Mouse (Mus musculus): Measurements from ENCODE around the gene St3gal2. TPM values are rescaled to one million over a fixed set of nuclear protein-coding genes. Genes with fewer than 3 reads are reported as not detected.
"Not testable (repeated sequence)": the region's sequence is repeated elsewhere in the genome, so short reads cannot be mapped to it uniquely, and the experiment has no call there.

St3gal2 gene
- polyA plus RNA-seq, 1 experiment from 2014 or later = 27.4 TPM

GRCm38 (mm10) chr8:110977987-110978386 is 58.3 kb downstream of the St3gal2 start:
- not testable (repeated sequence) for H3K4me2 ChIP-seq; ATAC-seq (replicated peaks; ENCODE audit: low FRiP score); H3K27ac ChIP-seq; H3K27me3 ChIP-seq; H3K9me3 ChIP-seq (replicated peaks); H3K4me3 ChIP-seq (replicated peaks); H3K4me1 ChIP-seq; H3K9ac ChIP-seq
- 80% methylated on average over 2 of the region's 2 CpGs for WGBS
- H3K36me3 ChIP-seq = peaks cover 83% of the 10 kb centered on the region

DNA sequence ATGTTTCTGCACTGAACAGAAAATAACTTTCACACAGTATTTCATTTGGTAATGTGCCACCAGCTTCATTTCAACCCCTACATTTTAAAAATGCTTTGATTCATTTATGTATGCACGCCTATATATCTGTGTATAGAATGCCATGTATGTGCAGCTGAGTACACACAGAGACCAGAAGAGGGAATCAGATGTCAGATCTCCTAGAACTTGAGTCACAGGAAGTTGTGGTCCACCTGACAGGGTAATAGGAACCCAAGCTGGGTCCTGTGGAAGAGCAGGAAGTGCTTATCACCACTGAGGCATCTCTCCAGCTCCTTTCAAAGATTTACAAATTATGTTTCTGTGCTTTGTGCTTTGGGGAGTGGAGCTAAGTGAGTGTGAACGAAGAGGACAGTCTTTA is 61.6 kb downstream of the St3gal2 start:
- Histone ChIP-seq H3K27ac (no peak overlapping the region), H3K9me3 (replicated peaks) (no peaks in the 10 kb centered on the region), H3K9ac (no peak overlapping the region), H3K27me3 (no peaks in the 10 kb centered on the region), H3K4me2 (no peak overlapping the region), H3K36me3 (peaks cover 85% of the 10 kb centered on the region), H3K4me3 (replicated peaks) (no peak overlapping the region), H3K4me1 (no peaks in the 10 kb centered on the region)
- ATAC-seq (replicated peaks; ENCODE audit: low FRiP score) = no peak
- 83% methylated on average over 2 of the region's 2 CpGs for WGBS

DNA sequence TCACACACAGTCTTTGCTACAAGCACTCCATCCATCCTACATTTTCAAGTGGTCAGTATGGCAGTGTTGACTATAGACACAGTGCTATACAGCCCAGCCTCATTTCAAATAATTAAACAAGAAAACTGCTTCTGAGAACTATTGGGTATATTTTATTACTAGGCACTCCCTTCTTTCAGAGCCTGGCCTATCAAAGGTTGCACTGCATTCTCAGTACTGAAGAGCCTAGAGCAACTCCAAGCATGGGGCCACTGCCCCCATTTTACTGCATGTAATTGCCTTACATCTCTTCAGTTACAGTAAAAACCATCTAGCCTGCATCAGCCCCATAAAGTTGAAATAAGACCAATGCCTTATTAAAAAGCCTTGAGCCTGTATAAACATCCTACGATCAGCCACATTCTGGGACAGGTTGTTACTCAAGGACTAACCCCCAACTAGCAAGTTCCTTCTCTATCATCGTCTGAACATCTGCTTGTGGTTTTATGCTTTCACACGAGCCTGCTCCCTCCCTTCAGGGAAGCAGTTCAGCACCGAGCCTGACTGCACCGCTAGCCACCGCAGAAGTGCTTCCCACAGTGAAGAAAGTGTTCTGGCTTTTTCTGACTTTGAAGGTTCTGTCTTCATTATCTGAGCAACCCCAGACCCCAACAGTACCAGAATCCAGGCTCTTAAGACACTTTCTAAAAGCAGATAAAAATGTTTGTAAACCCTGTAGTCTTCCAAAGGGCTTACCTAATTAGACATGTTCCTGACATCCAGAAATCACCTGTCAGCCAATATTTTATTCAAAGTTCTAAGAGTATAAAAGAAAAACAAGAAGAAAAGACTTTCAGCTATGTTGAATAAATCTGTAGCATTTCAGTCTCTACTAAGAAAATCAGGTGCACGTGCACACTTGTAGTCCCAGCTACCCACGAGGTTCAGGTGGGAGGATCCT is 68.4 kb downstream of the St3gal2 start:
- ATAC-seq (replicated peaks; ENCODE audit: low FRiP score) = no peak
- WGBS = 85% methylated on average over 8 of the region's 8 CpGs
- no peak overlapping the region for H3K27ac ChIP-seq
- H3K36me3 ChIP-seq = peaks cover 95% of the 10 kb centered on the region
- H3K4me1 ChIP-seq = no peaks in the 10 kb centered on the region
- no peak overlapping the region for H3K9ac ChIP-seq
- no peaks in the 10 kb centered on the region for H3K9me3 ChIP-seq (replicated peaks)
- no peak overlapping the region for H3K4me3 ChIP-seq (replicated peaks)
- no peaks in the 10 kb centered on the region for H3K27me3 ChIP-seq
- no peak overlapping the region for H3K4me2 ChIP-seq

- 86% methylated on average over 9 of the region's 9 CpGs for whole genome bisulfite sequencing
- no peak overlapping the region for H3K27ac ChIP-seq
- no peaks in the 10 kb centered on the region for H3K9me3 ChIP-seq (replicated peaks)
- ATAC-seq (replicated peaks; ENCODE audit: low FRiP score) = no peak
- H3K36me3 ChIP-seq = peaks cover 90% of the 10 kb centered on the region
- H3K4me2 ChIP-seq = no peak overlapping the region
- H3K4me1 ChIP-seq = no peaks in the 10 kb centered on the region
- no peak overlapping the region for H3K9ac ChIP-seq
- H3K4me3 ChIP-seq (replicated peaks) = no peak overlapping the region
- H3K27me3 ChIP-seq = no peaks in the 10 kb centered on the region
Measured at GRCm38 (mm10) chr8:110990017-110990416, 70.3 kb downstream of the St3gal2 start.

- WGBS = 33% methylated on average over 16 of the region's 16 CpGs
- peak overlapping the region; percentile 90 for H3K9ac ChIP-seq
- ATAC-seq (replicated peaks; ENCODE audit: low FRiP score) = no peak
- peaks cover 17% of the 10 kb centered on the region for H3K4me1 ChIP-seq
- H3K36me3 ChIP-seq = peaks cover 28% of the 10 kb centered on the region
- H3K27me3 ChIP-seq = no peaks in the 10 kb centered on the region
- H3K9me3 ChIP-seq (replicated peaks) = no peaks in the 10 kb centered on the region
- peak overlapping the region; percentile 98 for H3K4me3 ChIP-seq (replicated peaks)
- peak overlapping the region; percentile 66 for H3K4me2 ChIP-seq
- H3K27ac ChIP-seq = peak overlapping the region; percentile 93
Measured at GRCm38 (mm10) chr8:110996641-110997430, 77.1 kb downstream of the St3gal2 start.

- peak within 1 kb of the TSS; percentile 66 for H3K4me2 ChIP-seq
- WGBS = 3% methylated on average over 58 of the region's 58 CpGs
- H3K4me1 ChIP-seq = peaks cover 17% of the 10 kb centered on the region
Measured at GRCm38 (mm10) chr8:110997547-110998531, 78.1 kb downstream of the St3gal2 start, which contains the start of gene Ddx19a. Gene Ddx19a (minus strand): TSS chr8:110997800.

GRCm38 (mm10) chr8:111010230-111010991 is 90.7 kb downstream of the St3gal2 start:
- H3K9ac ChIP-seq; H3K27ac ChIP-seq; H3K9me3 ChIP-seq (replicated peaks); H3K4me2 ChIP-seq; H3K4me1 ChIP-seq; ATAC-seq (replicated peaks; ENCODE audit: low FRiP score); H3K27me3 ChIP-seq; H3K4me3 ChIP-seq (replicated peaks): not testable (repeated sequence)
- peaks cover 53% of the 10 kb centered on the region for H3K36me3 ChIP-seq
- WGBS = 93% methylated on average over 9 of the region's 10 CpGs

More at GRCm38 (mm10) chr8:110997547-110998531, 78.1 kb downstream of the St3gal2 start, which contains the start of gene Ddx19a:
- Histone ChIP-seq H3K27ac (peak within 1 kb of the TSS; percentile 93), H3K4me3 (replicated peaks) (peak within 1 kb of the TSS; percentile 98), H3K9ac (peak within 1 kb of the TSS; percentile 90), H3K36me3 (peaks cover 18% of the 10 kb centered on the region), H3K9me3 (replicated peaks) (no peaks in the 10 kb centered on the region), H3K27me3 (no peaks in the 10 kb centered on the region)
- peak; percentile 97 for ATAC-seq (replicated peaks; ENCODE audit: low FRiP score)

Small RNAs within 50 kb of the gene (microRNA-seq; reads per million reads assigned to microRNA genes)
- gene Mir3473d = 0.44 reads per million

Other genes starting within 250 kb of the St3gal2 start
- 8.3 and 8.4 TPM in 2 replicates for gene Mtss1l, start 198.4 kb upstream of the St3gal2 start, polyA plus RNA-seq (2015; fragmentation: Nextera tagmentation; extraction: Ambion mirVana)
- 1.8 and 2.0 TPM in 2 replicates for gene Il34, start 114.0 kb upstream of the St3gal2 start, polyA plus RNA-seq (2015; fragmentation: Nextera tagmentation; extraction: Ambion mirVana)
- gene Cog4, start 73.3 kb upstream of the St3gal2 start, polyA plus RNA-seq (2015; fragmentation: Nextera tagmentation; extraction: Ambion mirVana) = 77.1 and 77.3 TPM in 2 replicates
- 161 and 167 TPM in 2 replicates for gene Sf3b3, start 73.1 kb upstream of the St3gal2 start, polyA plus RNA-seq (2015; fragmentation: Nextera tagmentation; extraction: Ambion mirVana)
- 12.0 and 13.3 TPM in 2 replicates for gene Fuk, start 17.4 kb upstream of the St3gal2 start, polyA plus RNA-seq (2015; fragmentation: Nextera tagmentation; extraction: Ambion mirVana)
- 14.5 and 15.5 TPM in 2 replicates for gene Ddx19a, start 77.9 kb downstream of the St3gal2 start, polyA plus RNA-seq (2015; fragmentation: Nextera tagmentation; extraction: Ambion mirVana)
- 5.8 and 6.0 TPM in 2 replicates for gene Ddx19b, start 111.8 kb downstream of the St3gal2 start, polyA plus RNA-seq (2015; fragmentation: Nextera tagmentation; extraction: Ambion mirVana)
- gene Aars, start 113.2 kb downstream of the St3gal2 start, polyA plus RNA-seq (2015; fragmentation: Nextera tagmentation; extraction: Ambion mirVana) = 60.8 and 61.4 TPM in 2 replicates
- gene Exosc6, start 136.4 kb downstream of the St3gal2 start, polyA plus RNA-seq (2015; fragmentation: Nextera tagmentation; extraction: Ambion mirVana) = 24.0 and 24.3 TPM in 2 replicates
- 71.2 and 75.0 TPM in 2 replicates for gene Clec18a, start 172.5 kb downstream of the St3gal2 start, polyA plus RNA-seq (2015; fragmentation: Nextera tagmentation; extraction: Ambion mirVana)
- gene Pdpr, start 174.7 kb downstream of the St3gal2 start, polyA plus RNA-seq (2015; fragmentation: Nextera tagmentation; extraction: Ambion mirVana) = 10.8 and 10.9 TPM in 2 replicates